Mouse (Mus musculus) embryo, embryonic 10 days (tissue): ENCODE measurements at regions not wholly inside any gene's neighbourhood (a gene's known extent, or its start where the extent isn't known, plus 50 kb on each side); places are given as distances from the start of the nearest gene placed in this dataset.

Experiments
- DNase-seq: peaks from one replicate; pipeline ENCODE4 v3.0.0-alpha.2; 2015; ENCODE audit warnings: low spot score

DNA sequence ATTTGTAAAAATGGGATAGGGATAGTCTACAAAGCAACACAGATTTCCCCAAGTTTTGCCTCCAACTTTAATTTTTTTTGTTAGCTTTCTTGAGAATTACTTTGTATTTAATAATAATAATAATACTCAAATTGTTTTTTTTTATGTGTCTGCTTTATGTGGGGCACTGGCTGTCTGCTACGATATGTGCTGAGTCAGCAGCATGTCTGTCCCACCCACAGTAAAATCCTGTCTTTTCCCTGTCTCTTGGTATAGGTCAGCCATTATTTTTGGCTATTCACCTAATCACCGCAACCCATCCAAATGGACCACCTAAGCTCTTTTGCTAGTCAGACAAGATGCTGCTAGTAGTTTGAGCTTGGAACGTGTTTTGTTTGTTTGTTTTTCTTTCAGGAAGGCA is 473.0 kb downstream of the Hs3st4 start:
- no peak for DNase-seq

DNA sequence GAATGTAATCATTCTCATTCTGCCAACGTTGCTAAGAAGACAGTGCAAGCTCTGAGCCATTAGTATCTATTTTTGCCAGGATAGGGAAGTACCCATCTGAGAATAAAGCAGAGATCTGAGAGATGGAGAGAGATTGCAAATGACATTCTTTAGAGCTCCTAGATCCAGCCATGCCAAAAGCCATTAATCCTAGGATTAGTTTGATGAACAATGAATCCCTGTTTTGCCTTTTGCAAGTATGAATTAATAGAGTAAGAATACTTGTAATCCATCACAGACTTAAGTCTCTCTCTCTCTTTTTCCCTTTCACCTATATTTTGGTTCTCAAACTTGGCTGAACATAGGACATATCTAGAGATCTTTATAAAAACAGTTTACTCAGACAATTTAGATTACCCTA is 504.7 kb downstream of the Hs3st4 start:
- no peak for DNase-seq

DNA sequence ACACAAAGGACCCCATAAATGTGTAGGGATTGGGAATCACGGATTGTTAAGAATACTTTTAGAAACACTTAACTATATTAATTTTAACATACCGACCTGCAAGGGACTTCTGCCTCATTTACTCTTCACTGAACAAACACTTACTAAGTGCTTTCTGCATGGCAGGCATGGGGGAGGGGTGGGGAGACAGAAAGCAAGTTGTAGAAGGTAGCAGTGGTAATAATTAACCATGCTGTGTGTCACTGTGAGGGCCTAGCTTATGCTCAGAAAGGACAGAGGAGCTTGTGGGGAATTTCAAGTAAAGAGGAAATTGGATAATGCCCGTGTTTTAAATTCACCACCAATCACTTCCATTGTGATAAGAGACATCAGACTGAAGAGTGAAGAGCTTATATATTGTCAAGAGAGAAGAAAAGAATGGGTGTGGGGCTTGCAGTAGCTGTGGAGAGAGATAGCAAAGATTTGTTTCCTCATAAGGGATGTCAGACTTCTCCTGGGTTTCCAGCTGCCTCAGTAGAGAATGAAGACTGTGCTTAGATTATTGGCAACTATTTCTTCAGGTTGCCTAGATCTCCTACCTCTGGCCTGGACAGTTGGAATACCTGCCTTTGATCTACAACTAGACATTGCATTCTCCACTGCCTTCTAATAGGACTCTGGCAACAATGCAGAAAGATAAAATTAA is 508.6 kb downstream of the Hs3st4 start:
- DNase-seq = no peak

- DNase-seq = no peak
Measured at GRCm38 (mm10) chr7:124491851-124492390, 509.3 kb downstream of the Hs3st4 start.

DNA sequence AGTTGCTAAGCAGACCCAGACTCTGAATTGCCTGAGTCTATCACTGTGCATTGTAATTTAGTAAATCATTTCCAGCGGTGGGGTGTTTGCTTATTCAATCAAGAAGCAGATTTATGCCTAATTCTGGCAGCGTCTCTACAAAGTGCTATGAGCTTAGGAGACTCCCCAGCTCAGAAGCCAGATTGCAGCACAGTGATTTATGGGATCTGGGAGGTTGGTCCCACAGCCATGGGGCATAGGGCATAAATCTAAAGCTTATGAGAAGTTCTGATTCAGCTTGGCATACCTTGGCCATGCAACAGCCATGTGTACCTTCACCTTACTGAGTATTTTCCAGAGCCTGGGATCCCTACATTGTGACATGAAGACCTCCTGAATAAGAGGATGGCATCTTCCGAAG is 518.0 kb downstream of the Hs3st4 start:
- no peak for DNase-seq

GRCm38 (mm10) chr7:124502760-124503159 is 520.1 kb downstream of the Hs3st4 start:
- no peak for DNase-seq

- no peak for DNase-seq
Measured at GRCm38 (mm10) chr7:124549038-124549437, 566.4 kb downstream of the Hs3st4 start.

DNA sequence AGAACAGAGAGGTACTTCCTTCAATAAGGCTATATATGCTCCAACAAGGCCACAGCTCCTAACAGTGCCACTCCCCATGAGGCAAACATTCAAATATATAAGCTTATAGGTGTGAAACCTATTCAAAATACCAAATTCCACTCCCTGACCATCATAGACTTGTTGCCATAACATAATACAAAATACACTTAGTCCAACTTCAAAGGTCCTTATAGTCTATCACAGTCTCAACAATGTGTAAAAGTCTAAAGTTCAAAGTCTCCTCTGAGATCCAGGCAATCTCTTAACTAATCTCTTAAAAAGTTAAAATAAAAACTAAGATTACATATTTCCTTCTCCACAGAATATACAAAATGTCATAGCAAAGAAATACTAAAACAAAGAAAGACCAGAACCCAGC is 574.5 kb downstream of the Hs3st4 start:
- no peak for DNase-seq

GRCm38 (mm10) chr7:124570804-124571203 is 588.1 kb downstream of the Hs3st4 start:
- no peak for DNase-seq

GRCm38 (mm10) chr7:124573666-124574065 is 591.0 kb downstream of the Hs3st4 start:
- no peak for DNase-seq

DNA sequence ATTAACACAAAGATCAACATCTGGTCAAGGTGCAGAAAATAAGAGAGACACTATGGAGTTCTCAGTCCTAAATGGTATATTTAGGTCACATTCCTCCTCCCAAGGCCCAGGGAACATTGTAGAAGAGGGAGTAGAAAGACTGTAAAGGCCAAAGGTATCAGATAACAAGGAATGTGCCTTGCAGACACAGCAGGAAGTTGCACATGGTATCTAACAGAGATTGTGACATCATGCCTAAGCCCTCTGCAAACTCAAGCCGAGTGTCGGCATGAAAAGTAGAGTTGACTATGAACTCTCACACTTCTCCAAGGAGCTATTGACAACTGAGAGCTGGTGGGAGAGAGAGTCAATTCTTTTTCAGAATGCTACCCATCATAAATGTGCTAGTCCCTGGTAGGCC is 598.7 kb downstream of the Hs3st4 start:
- DNase-seq = no peak

GRCm38 (mm10) chr7:124585296-124585695 is 602.6 kb downstream of the Hs3st4 start:
- no peak for DNase-seq

GRCm38 (mm10) chr7:124591369-124591768 is 608.7 kb downstream of the Hs3st4 start:
- no peak for DNase-seq

DNA sequence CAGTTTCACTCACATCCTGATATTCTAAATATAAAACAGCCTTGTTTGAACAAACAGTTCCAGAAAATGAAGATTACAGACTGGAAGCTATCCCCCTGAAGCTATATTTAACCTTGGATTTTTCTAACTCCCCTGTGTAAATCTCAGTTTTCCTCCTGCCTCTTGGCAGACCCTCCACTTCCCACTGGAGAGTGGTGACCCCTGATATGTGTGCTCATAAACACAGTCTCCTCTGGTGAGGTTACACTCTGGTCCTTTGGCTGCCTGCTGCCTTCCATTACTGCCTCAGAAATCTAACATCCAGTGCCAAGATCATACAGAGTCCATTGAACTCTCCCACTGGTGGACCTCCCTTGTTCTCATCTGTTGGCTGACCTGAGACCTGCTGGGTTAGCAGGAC is 610.8 kb downstream of the Hs3st4 start:
- DNase-seq = no peak

DNA sequence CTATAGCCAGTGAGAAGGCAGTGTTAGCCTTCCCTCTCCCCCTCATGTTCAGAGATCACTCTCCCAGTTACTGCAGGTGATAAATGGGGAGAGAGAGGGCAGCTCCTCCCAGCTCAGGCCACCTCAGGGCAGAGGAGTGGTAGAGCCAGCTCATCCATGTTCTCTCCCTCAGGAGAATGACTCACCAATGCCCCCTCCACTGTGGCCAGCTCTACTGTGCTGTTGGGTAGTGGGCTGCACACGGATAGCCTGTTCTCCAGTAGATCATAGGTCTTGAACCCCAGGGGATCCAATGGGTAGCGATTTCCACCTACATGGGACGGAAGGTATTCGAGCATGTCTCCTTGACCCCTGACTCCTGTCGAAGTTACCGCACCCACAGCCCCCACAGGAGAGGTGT is 618.1 kb downstream of the Hs3st4 start:
- no peak for DNase-seq

GRCm38 (mm10) chr7:124604581-124604980 is 621.9 kb downstream of the Hs3st4 start:
- DNase-seq = no peak

- no peak for DNase-seq
Measured at GRCm38 (mm10) chr7:124605978-124606377, 623.3 kb downstream of the Hs3st4 start.

DNA sequence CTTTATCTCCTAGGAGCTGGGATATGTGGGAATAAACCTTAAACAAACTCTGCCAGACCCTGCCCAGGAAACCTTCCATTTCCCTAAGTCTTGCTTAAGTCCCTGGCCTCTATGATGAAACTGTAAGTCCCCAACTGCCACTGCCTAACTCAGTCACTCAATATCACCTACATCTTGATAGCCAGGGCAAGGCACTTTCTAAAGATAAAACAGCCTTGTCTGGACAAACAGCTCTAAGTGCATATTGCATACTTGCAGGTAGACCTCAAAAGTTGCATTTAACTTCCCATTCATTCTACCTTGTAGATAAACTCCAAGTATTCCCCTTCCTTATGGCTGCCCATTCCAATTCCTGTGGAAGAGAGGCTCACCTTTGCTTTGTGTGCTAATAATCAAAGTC is 624.4 kb downstream of the Hs3st4 start:
- DNase-seq = no peak

- no peak for DNase-seq
Measured at GRCm38 (mm10) chr7:124610437-124610836, 627.8 kb downstream of the Hs3st4 start.

DNA sequence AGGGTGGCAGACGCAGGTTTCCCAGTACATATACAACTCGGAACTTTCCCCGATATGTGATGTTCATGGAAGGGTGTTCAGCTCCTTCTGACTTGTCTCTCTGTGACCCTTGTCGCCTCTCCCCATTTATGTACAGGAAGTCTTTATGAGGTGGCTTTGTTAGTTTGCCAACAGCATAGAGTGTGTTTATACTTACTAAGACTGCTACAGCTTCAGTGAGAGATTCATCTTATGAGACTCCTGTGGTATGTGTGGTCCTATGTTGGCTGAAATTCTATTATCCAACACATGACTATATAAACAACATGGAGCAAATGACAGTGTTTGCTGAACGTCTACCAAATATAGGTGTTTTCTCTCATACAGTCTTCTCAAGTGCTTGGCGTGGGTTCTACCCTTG is 664.5 kb downstream of the Hs3st4 start:
- no peak for DNase-seq

- no peak for DNase-seq
Measured at GRCm38 (mm10) chr7:124667180-124667968, 684.7 kb downstream of the Hs3st4 start.

DNA sequence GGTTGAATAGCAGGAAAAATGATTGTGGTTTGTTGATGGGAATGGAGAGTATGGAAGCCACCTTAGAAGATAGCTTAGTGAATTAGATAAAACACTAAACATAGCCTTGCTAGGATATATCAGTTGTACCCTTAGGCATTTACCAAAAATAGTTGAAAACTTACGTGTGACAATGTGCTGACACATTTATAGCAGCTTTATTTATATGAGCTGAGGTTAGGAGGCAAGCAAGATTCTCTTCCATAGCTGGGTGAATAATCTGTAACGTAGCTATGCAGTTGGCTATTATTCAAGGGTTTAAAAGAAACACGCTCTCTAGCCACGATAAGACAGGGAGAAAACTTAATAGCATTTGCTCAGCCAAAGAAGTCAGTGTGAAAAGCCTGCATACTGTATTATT is 685.4 kb downstream of the Hs3st4 start:
- no peak for DNase-seq

DNA sequence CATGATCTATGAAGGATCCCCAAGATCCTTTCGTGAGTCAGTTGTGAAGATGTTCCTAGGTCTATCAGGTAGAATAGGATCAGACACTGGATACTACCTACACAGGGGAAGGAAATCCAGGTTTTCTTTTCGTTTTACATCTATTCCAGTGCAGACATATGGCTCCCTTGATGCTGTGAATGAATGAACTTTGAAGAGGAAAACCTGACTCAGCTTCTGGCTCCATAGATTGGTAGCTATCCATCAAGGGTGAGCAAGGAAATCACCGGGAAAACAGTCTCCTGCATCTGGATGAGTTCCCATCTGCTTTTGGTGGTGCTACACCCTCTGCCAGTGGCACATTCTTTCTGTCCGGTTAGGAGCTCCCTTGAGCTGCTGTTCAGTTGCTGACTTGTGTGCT is 687.8 kb downstream of the Hs3st4 start:
- no peak for DNase-seq
